Mouse (Mus musculus) heart, embryonic 11.5 days (tissue): ENCODE measurements at regions not wholly inside any gene's neighbourhood (a gene's known extent, or its start where the extent isn't known, plus 50 kb on each side); places are given as distances from the start of the nearest gene placed in this dataset.

Experiments used
- ATAC-seq: fragments of 200-750 bp; cut with Nextera tagmentation; replicated peaks from 2 replicates; pipeline ENCODE4 v1.8.0; 2017; ENCODE audit warnings: moderate library complexity; ENCODE audit not compliant: insufficient number of reproducible peaks, low FRiP score, low TSS enrichment
- H3K27ac ChIP-seq: fragments of 300-500 bp; sonication (generic); 2 replicates; pipeline ENCODE4 v1.5.1; 2014; ENCODE audit warnings: mild to moderate bottlenecking, low read depth, low read length
- H3K27me3 ChIP-seq: fragments of 300-500 bp; sonication (generic); 2 replicates; pipeline ENCODE4 v1.6.1; 2014; ENCODE audit warnings: mild to moderate bottlenecking, low read length, mixed read lengths; ENCODE audit not compliant: control insufficient read depth, insufficient read depth
- H3K36me3 ChIP-seq: fragments of 300-500 bp; sonication (generic); 2 replicates; pipeline ENCODE4 v1.6.1; 2014; ENCODE audit warnings: mild to moderate bottlenecking, low read length, moderate library complexity, mixed read lengths; ENCODE audit not compliant: control insufficient read depth, insufficient read depth
- H3K4me1 ChIP-seq: fragments of 300-500 bp; sonication (generic); 2 replicates; pipeline ENCODE4 v1.6.1; 2014; ENCODE audit warnings: low read length; ENCODE audit not compliant: control insufficient read depth, insufficient read depth
- H3K4me2 ChIP-seq: fragments of 300-500 bp; sonication (generic); 2 replicates; pipeline ENCODE4 v1.6.1; 2014; ENCODE audit warnings: mild to moderate bottlenecking, moderate library complexity
- H3K4me3 ChIP-seq: fragments of 300-500 bp; sonication (generic); 2 replicates; pipeline ENCODE4 v1.5.1; 2014; ENCODE audit warnings: low read depth, low read length
- H3K9ac ChIP-seq: fragments of 300-500 bp; sonication (generic); 2 replicates; pipeline ENCODE4 v1.6.1; 2014; ENCODE audit warnings: mild to moderate bottlenecking, low read depth, low read length, moderate library complexity
- H3K9me3 ChIP-seq: fragments of 300-500 bp; sonication (generic); replicated peaks from 2 replicates; pipeline ENCODE4 v1.6.1; 2016; ENCODE audit warnings: low read length; ENCODE audit not compliant: control insufficient read depth
- WGBS: fragments of 180-500 bp; shearing (Covaris S2); extraction: QIAGEN DNeasy Blood & Tissue Kit; methylation state at CpG from one replicate; pipeline ENCODE4 v1.1.7; 2014; ENCODE audit not compliant: insufficient replicate concordance; 5-methylcytosine and 5-hydroxymethylcytosine counted together

DNA sequence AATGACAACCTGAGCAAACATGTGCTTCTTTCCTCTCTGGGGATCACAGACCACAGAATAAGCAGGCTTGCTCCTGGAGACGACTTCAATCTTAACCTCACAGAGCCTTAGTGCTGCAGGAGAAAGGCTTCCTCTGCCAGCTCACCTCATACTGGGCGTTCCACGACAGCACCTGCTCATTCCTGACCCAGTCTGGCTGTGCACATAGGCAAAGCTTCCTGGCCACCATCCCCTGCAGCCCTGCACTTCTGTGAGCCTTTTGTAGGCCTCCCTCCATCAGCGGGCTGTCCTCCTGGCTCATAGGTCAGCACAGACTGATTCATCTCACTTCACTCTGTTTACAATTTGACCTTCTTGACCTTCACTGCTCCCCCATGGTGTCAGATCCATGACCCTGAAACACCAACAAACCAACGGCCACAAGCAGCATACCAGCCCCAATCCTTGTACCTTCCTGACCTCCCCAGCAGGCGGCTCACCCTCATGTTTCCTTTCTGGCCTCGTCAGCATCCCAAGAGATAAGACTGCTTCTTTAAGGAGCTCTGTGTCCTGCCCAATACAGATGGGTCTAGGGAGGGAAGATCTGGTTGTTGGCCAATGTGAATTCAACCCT lies 241.3 kb upstream of the Cadm1 start:
- WGBS: 40% methylated on average over 7 of the region's 7 CpGs
- no peak for ATAC-seq
- no peaks in the 10 kb centered on the region for H3K27me3 ChIP-seq

DNA sequence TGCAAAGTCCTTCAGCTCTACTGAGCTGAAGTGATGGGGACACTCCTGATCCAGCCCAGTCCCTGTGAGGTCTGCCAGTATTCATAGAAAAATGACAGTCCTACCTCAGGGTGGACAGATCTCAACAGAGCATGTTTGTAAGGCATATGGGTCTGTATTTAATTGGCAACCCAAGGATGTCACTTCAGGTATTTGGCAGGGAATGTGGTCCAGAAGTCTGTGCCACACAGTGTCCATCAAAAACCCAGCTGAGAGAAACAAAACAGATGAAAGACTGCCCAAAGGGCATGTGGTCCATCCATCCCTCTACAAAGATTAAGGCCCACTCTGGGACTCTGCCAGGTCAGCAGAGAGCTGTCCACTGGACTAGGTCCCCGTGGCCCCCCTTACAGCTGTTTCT lies 229.3 kb upstream of the Cadm1 start:
- WGBS: 67% methylated on average over 1 of the region's 1 CpGs
- H3K9me3 ChIP-seq: no peaks in the 10 kb centered on the region
- H3K27me3 ChIP-seq: peaks cover 17% of the 10 kb centered on the region
- no peaks in the 10 kb centered on the region for H3K36me3 ChIP-seq
- ATAC-seq: no peak
- H3K27ac ChIP-seq: no peak overlapping the region
- no peak overlapping the region for H3K4me2 ChIP-seq
- H3K4me3 ChIP-seq: no peak overlapping the region
- H3K9ac ChIP-seq: no peak overlapping the region
- no peaks in the 10 kb centered on the region for H3K4me1 ChIP-seq

More for the DNA sequence above, 241.3 kb upstream of the Cadm1 start:
- H3K9ac ChIP-seq: no peak overlapping the region
- H3K4me1 ChIP-seq: no peaks in the 10 kb centered on the region
- no peaks in the 10 kb centered on the region for H3K9me3 ChIP-seq
- no peak overlapping the region for H3K27ac ChIP-seq
- H3K36me3 ChIP-seq: no peaks in the 10 kb centered on the region
- H3K4me3 ChIP-seq: no peak overlapping the region
- H3K4me2 ChIP-seq: no peak overlapping the region

DNA sequence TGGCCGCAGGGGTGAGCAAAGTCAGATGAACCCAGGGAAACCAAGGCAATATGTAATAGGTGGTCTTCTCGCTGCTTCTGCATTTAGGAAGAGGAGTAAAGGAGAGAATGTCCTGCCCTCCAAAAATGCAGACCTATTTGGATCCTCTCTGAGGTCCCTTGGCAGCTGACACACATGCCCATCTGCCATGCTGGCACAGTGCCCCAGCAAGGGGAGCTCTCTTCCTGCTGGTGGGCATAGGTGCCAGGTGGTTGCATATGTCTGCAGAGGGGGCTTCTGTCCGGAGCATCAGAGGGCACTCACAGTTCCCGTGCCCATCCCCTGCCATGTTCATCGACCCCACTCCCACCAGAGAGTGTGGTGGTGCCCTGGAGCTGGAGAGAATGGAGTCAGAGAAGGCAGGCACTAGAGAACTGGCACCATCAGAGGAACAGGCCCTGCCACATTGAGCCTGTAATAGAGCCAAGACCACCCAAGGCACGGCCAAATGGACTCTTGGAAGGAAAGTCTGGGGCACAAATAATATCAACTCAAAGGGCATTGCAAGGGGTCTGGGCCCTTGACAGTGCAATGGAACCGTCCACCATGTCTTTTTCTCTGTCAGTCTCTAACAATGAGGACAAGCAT lies 222.7 kb upstream of the Cadm1 start:
- Histone ChIP-seq H3K36me3 (no peaks in the 10 kb centered on the region), H3K9ac (0 out of 2 replicates have a peak overlapping the region, but pooled peaks have one; percentile 11), H3K27ac (no peak overlapping the region), H3K4me1 (peaks cover 6% of the 10 kb centered on the region; the same call in 1 of the 2 replicates), H3K27me3 (0 out of 2 replicates have a peak, but pooled peaks cover 3% of the 10 kb centered on the region), H3K4me2 (no peak overlapping the region), H3K4me3 (no peak overlapping the region), H3K9me3 (no peaks in the 10 kb centered on the region)
- no peak for ATAC-seq
- WGBS: 85% methylated on average over 7 of the region's 7 CpGs

DNA sequence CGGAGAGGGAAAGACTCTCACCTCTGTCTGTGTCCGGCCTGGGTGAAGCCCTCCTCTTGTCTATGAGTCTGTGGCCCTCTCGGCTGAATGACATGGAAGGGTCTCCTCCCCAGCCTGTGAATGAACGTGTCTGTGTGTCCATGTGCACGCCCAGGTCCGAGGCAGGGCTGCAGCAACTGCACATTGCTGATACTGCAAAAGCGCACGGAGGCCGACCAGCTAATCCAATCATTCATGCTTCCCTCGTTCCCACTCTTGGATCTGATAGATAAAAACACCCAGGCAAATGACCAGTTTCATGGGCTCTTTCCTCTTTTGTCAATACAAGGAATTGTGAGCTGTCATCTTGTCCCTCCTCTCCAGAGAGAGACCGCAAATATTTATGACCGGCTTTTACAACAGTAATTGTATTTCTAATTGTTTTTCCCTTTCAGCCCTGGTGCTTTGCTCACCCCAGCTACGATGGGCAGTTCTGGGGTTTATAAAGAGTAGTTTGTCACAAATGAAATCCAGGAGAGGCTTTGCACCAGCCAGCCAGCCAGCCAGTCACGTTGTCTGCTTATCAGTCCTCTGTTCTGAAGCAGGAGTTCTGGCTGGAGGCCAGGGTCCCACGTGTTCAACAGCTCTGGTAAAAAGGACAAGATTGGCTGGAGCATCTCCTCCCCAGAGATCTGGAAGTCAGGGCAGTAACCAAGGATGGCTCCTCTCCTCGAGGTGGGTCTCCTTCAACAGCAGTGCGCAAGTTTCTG lies 222.0 kb upstream of the Cadm1 start:
- 60% methylated on average over 17 of the region's 17 CpGs for WGBS
- ATAC-seq: no peak

DNA sequence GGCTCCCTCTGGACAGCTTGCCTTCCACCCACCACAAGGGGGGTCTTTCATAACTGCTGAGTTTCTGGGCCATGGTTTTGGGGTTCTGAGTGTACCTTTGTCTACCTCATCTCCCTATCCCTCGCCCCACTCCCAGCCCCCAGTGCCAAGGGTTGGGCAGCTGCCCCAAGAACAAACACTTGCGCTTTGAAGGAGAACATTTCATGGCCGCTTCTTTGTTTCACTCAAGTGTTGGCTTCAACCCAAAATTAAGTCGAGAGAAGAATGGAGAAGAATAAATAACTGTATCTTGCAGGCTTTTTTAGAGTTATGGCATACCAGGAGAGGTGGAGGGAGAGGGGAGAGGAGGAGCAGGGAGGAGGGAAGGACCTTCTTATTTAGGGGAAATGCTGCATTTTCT lies 216.5 kb upstream of the Cadm1 start:
- 74% methylated on average over 4 of the region's 4 CpGs for WGBS
- Histone ChIP-seq H3K27me3 (0 out of 2 replicates have a peak, but pooled peaks cover 3% of the 10 kb centered on the region), H3K4me3 (no peak overlapping the region), H3K4me2 (no peak overlapping the region), H3K36me3 (no peaks in the 10 kb centered on the region), H3K9ac (no peak overlapping the region), H3K9me3 (no peaks in the 10 kb centered on the region), H3K27ac (no peak overlapping the region), H3K4me1 (peaks cover 1% of the 10 kb centered on the region; the same call in 1 of the 2 replicates)
- no peak for ATAC-seq

More for the DNA sequence above, 222.0 kb upstream of the Cadm1 start:
- H3K9ac ChIP-seq: 0 out of 2 replicates have a peak overlapping the region, but pooled peaks have one; percentile 11
- no peaks in the 10 kb centered on the region for H3K36me3 ChIP-seq
- no peaks in the 10 kb centered on the region for H3K9me3 ChIP-seq
- H3K27ac ChIP-seq: no peak overlapping the region
- H3K27me3 ChIP-seq: 0 out of 2 replicates have a peak, but pooled peaks cover 3% of the 10 kb centered on the region
- no peak overlapping the region for H3K4me3 ChIP-seq
- H3K4me2 ChIP-seq: no peak overlapping the region
- H3K4me1 ChIP-seq: peaks cover 6% of the 10 kb centered on the region; the same call in 1 of the 2 replicates

DNA sequence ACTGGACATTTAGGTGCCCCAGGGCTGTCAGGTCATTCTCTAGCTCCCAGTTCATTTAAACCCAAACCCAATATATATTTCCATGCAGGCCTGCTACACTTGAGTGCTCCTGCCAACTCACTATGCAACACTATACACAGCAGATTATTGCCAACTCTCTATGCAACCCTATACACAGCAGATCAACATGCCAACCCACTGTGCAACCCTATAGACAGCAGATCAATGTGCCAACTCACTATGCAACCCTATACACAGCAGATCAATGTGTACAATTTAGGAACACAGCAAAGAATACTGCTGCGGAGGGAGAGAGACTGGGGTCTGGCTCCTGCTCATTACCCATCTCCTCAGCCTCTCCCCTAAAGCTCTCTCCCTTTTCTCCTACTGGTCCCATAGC lies 215.7 kb upstream of the Cadm1 start:
- no peak for ATAC-seq
- Histone ChIP-seq H3K4me1 (no peaks in the 10 kb centered on the region), H3K9me3 (no peaks in the 10 kb centered on the region), H3K4me2 (no peak overlapping the region), H3K27me3 (0 out of 2 replicates have a peak, but pooled peaks cover 3% of the 10 kb centered on the region), H3K27ac (no peak overlapping the region), H3K9ac (no peak overlapping the region), H3K4me3 (no peak overlapping the region), H3K36me3 (no peaks in the 10 kb centered on the region)
- WGBS: 92% methylated on average over 1 of the region's 1 CpGs

DNA sequence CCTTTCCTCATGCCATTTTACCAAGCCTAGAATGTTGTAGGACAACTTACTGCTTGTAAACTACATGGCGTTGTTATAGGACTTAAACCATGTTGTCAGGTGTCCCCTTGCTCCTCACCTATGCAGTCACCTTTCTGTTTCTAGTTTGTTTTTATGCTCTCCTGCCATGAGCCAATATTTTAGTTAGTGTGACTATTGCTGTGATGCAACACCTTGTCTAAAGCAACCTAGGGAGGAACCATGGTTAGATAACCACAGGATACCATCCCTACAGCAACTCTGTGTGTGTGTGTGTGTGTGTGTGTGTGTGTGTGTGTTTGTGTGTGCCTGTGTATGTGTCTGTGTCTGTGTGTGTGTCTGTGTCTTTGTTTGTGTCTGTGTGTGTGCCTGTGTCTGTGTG lies 209.6 kb upstream of the Cadm1 start:
- Histone ChIP-seq H3K36me3 (no peaks in the 10 kb centered on the region), H3K27me3 (peaks cover 7% of the 10 kb centered on the region; the same call in 1 of the 2 replicates), H3K4me3 (no peak overlapping the region), H3K9me3 (no peaks in the 10 kb centered on the region), H3K9ac (no peak overlapping the region), H3K27ac (no peak overlapping the region), H3K4me1 (no peaks in the 10 kb centered on the region), H3K4me2 (no peak overlapping the region)
- no peak for ATAC-seq
- WGBS: 84% methylated on average over 1 of the region's 1 CpGs

DNA sequence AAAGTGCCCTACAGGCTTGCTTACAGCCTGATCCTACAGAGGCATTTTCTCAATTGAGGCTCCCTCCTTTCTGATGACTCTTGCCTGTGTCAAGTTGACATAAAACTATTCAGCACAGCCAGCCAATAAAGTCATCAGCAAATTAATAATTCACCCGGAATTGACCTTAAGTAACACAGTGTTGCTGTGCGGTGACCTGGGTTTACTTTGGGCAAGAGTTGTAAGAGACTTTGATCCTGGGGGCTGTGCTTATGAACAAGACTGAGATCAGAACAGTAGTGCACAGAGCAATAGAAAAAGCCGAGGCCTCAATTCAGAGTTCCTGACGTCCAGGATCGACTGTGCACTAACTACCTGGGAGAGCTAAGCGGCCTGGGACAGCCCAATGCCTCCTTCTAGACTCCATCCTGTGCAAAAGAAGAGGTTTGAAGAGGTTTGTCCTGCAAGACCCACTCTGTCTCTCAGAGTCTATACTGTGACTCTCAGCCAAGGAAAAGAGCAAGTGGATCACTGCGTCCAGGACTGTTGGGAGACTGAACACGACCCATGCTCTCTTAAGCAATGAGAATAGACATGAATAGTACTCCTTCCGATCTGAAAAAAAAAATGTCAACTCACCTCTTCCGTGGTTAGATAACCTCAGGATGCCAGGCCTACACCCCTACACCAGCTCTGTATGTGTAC lies 208.7 kb upstream of the Cadm1 start:
- Histone ChIP-seq H3K9ac (no peak overlapping the region), H3K36me3 (no peaks in the 10 kb centered on the region), H3K27ac (no peak overlapping the region), H3K4me2 (no peak overlapping the region), H3K27me3 (peaks cover 7% of the 10 kb centered on the region; the same call in 1 of the 2 replicates), H3K4me3 (no peak overlapping the region), H3K9me3 (no peaks in the 10 kb centered on the region), H3K4me1 (no peaks in the 10 kb centered on the region)
- no peak for ATAC-seq
- 79% methylated on average over 10 of the region's 10 CpGs for WGBS
